Mouse (Mus musculus) cerebellum, adult 18-20 months (tissue): ENCODE measurements around the gene Hspa12a.
"Not testable (repeated sequence)": the region's sequence is repeated elsewhere in the genome, so short reads cannot be mapped to it uniquely, and the experiment has no call there.

Experiments used
- DNase-seq, 2 experiments: peaks; one replicate each; pipeline ENCODE4 v3.0.0; 2021

Gene Hspa12a

GRCm38 (mm10) chr19:58908018-58908417, 35.4 kb downstream of the Hspa12a start:
- DNase-seq = no peak

- DNase-seq = no peak
Measured at GRCm38 (mm10) chr19:58906685-58907084, 36.8 kb downstream of the Hspa12a start.

GRCm38 (mm10) chr19:58903899-58904327, 39.5 kb downstream of the Hspa12a start:
- DNase-seq = peak; percentile 82 to 91

GRCm38 (mm10) chr19:58903079-58903898, 40.2 kb downstream of the Hspa12a start:
- no peak for DNase-seq

- not testable (repeated sequence) for DNase-seq
Measured at GRCm38 (mm10) chr19:58900471-58900870, 43.0 kb downstream of the Hspa12a start.

- DNase-seq = peak; percentile 78 to 83
Measured at GRCm38 (mm10) chr19:58896216-58896615, 47.2 kb downstream of the Hspa12a start.

GRCm38 (mm10) chr19:58889306-58890038, 54.0 kb downstream of the Hspa12a start:
- no peak for DNase-seq

- DNase-seq = no peak
Measured at GRCm38 (mm10) chr19:58886467-58886866, 57.0 kb downstream of the Hspa12a start.

GRCm38 (mm10) chr19:58883451-58883850, 60.0 kb downstream of the Hspa12a start:
- DNase-seq = peak; percentile 78 to 81

- no peak for DNase-seq
Measured at GRCm38 (mm10) chr19:58882336-58882735, 61.1 kb downstream of the Hspa12a start.

- DNase-seq = no peak
Measured at GRCm38 (mm10) chr19:58879330-58879957, 64.0 kb downstream of the Hspa12a start.

GRCm38 (mm10) chr19:58878560-58878959, 64.9 kb downstream of the Hspa12a start:
- DNase-seq = no peak

GRCm38 (mm10) chr19:58873536-58873935, 69.9 kb downstream of the Hspa12a start:
- DNase-seq = no peak

- no peak for DNase-seq
Measured at GRCm38 (mm10) chr19:58872381-58873259, 70.8 kb downstream of the Hspa12a start.

GRCm38 (mm10) chr19:58871878-58872277, 71.6 kb downstream of the Hspa12a start:
- no peak for DNase-seq

GRCm38 (mm10) chr19:58866651-58867050, 76.8 kb downstream of the Hspa12a start:
- no peak for DNase-seq

GRCm38 (mm10) chr19:58865224-58865623, 78.2 kb downstream of the Hspa12a start:
- no peak for DNase-seq

GRCm38 (mm10) chr19:58864006-58864573, 79.4 kb downstream of the Hspa12a start:
- no peak for DNase-seq

- DNase-seq = no peak
Measured at GRCm38 (mm10) chr19:58861174-58861760, 82.2 kb downstream of the Hspa12a start.

GRCm38 (mm10) chr19:58860255-58861173, 82.9 kb downstream of the Hspa12a start:
- peak; percentile 86 to 90 for DNase-seq
